Mouse (Mus musculus) embryonic fibroblast, embryonic 13.5 days (primary cell): ENCODE data around the gene Tlr13.

Experiments
- CTCF ChIP-seq: IDR thresholded peaks from 2 replicates; pipeline ENCODE4 v1.5.1; 2011; ENCODE audit warnings: mild to moderate bottlenecking, control low read depth, low read length, moderate library complexity, borderline replicate concordance; ENCODE audit not compliant: insufficient read depth
- POLR2A ChIP-seq: IDR thresholded peaks from 2 replicates; pipeline ENCODE4 v1.6.1; 2011; ENCODE audit warnings: low read depth, mild to moderate bottlenecking, control low read depth, low read length, moderate library complexity

DNA sequence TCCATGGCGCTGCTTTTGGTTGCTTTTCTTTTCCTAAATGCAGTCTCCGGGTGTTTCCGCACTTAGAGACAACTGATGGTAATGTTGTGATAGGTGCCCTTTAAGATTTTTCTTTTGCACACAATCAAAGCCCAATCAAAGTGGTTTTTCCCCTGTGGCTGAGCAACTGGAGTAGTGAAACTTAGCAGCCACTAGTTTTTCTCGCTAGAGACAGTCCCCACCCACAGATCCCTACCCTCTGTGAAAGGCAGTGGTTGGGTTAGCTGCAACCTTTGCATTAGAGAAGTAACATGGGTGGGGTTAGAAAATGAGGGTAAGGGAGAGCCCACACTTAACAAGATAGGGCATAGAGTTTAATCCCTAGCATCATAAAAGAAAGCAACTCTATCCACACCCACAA, 7.5 kb upstream of the Tlr13 start:
- TF ChIP-seq CTCF = no peak
- no peak for TF ChIP-seq POLR2A
